19 mouse cellular contexts compared by ENCODE assay signal in the genomic region with DNA sequence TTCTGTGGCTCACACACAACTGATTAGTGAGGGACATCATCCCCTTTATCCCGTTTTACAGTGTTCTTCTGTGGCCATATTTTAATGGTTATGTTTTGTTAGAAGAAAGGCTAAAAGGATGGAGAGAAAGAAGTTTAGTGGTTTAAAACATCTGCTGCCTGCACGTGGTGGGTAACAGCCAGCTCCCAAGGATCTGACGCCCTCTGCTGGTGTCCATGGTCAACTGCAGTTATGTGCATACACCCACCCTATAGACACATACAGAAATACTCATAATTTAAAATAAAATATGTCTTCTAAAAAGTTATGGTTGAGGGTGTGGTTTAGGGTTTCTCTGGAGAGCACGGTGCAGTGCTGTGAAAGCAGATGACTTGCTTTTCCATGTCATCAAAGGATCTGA. TPM values are rescaled to one million over a fixed set of nuclear protein-coding genes. Genes with fewer than 3 reads are reported as not detected.
A peak's percentile ranks its signal among the peaks of the same experiment; 100 is the strongest.
DNase-seq lines count a peak whose midpoint lies in the region; ATAC-seq and TF ChIP-seq lines count a peak whose summit lies in the region.
"Had no signal": no experiment of that assay in that cellular context is flagged by ENCODE, and none has a peak within 500 bp of the region (broad histone marks: within the 10 kb centered on the region; RNA-seq: fewer than 3 reads in every experiment).

No protein-coding gene starts in this region.

- H3K27ac ChIP-seq in embryonic facial prominence, embryonic 13.5 days, result no peak overlapping the region
- H3K27ac ChIP-seq in embryonic facial prominence, embryonic 10.5 days (replicated peaks), result no peak overlapping the region
- no peak overlapping the region for H3K27ac ChIP-seq in layer of hippocampus, adult 2 months
- H3K27ac ChIP-seq: forebrain, embryonic 12.5 days; heart, embryonic 15.5 days; hindbrain, embryonic 10.5 days; stomach, embryonic 15.5 days had no signal

- peak; percentile 34; the same call in 1 of the 2 replicates for ATAC-seq in embryonic facial prominence, embryonic 13.5 days (ENCODE audit: insufficient number of reproducible peaks, insufficient read depth, low FRiP score, low TSS enrichment, low read depth)
- ATAC-seq: midbrain, embryonic 16.5 days had no signal

- peak; percentile 39 for TF ChIP-seq CTCF in layer of hippocampus, adult 2 months (conservative IDR thresholded peaks at IDR 0.05)
- peak; percentile 65 for TF ChIP-seq CTCF in E14TG2a.4 (conservative IDR thresholded peaks at IDR 0.05; ENCODE audit: low read length)

- H3K27me3 ChIP-seq in embryonic facial prominence, embryonic 13.5 days, result peaks cover 74% of the 10 kb centered on the region
- H3K27me3 ChIP-seq in embryonic facial prominence, embryonic 10.5 days (replicated peaks; ENCODE audit: low read depth, poor library complexity, severe bottlenecking), result peaks cover 60% of the 10 kb centered on the region
- H3K27me3 ChIP-seq in E14TG2a.4 (ENCODE audit: insufficient read depth, low read length), result peaks cover 52% of the 10 kb centered on the region

- no peak for DNase-seq in embryonic facial prominence, embryonic 10.5 days (ENCODE audit: low spot score)
- DNase-seq in layer of hippocampus, adult 2 months (ENCODE audit: low spot score in 2 of 2), result no peak
- no peak for DNase-seq in layer of hippocampus, adult 11-12 months (ENCODE audit: low spot score)
- peak; percentile 34 for DNase-seq in ZHBTc4 (ENCODE audit: low read depth, low spot score)
- no peak for DNase-seq in thymus, postnatal 4 days
- DNase-seq in adrenal gland, adult (ENCODE audit: inconsistent age in 2 of 2, low spot score in 1 of 2), result no peak
- DNase-seq: adrenal gland, postnatal 10 days; embryo, embryonic 11 days; kidney, adult 8-10 months; lung, postnatal 36 days had no signal

- H3K4me1 ChIP-seq in embryonic facial prominence, embryonic 13.5 days, result peaks cover 38% of the 10 kb centered on the region
- peaks cover 26% of the 10 kb centered on the region for H3K4me1 ChIP-seq in embryonic facial prominence, embryonic 10.5 days
- H3K4me1 ChIP-seq in E14TG2a.4 (replicated peaks; ENCODE audit: low read depth, low read length), result peaks cover 11% of the 10 kb centered on the region

- no peaks in the 10 kb centered on the region for H3K9me3 ChIP-seq in embryonic facial prominence, embryonic 13.5 days
- H3K9me3 ChIP-seq in embryonic facial prominence, embryonic 10.5 days, result no peaks in the 10 kb centered on the region
- peaks cover 13% of the 10 kb centered on the region; the same call in 1 of the 2 replicates for H3K9me3 ChIP-seq in E14TG2a.4 (ENCODE audit: low read length)
- H3K9me3 ChIP-seq: forebrain, embryonic 12.5 days; heart, embryonic 15.5 days; hindbrain, embryonic 10.5 days; stomach, embryonic 15.5 days had no signal

- H3K4me3 ChIP-seq in embryonic facial prominence, embryonic 13.5 days, result no peak overlapping the region
- no peak overlapping the region for H3K4me3 ChIP-seq in embryonic facial prominence, embryonic 10.5 days
- no peak overlapping the region for H3K4me3 ChIP-seq in layer of hippocampus, adult 2 months
- H3K4me3 ChIP-seq in E14TG2a.4 (replicated peaks; ENCODE audit: low read length), result no peak overlapping the region
- H3K4me3 ChIP-seq: forebrain, embryonic 12.5 days; heart, embryonic 15.5 days; hindbrain, embryonic 10.5 days; stomach, embryonic 15.5 days had no signal

- WGBS in embryonic facial prominence, embryonic 13.5 days, result 57% methylated on average over 4 of the region's 4 CpGs
- 76% methylated on average over 4 of the region's 4 CpGs for WGBS in embryonic facial prominence, embryonic 10.5 days

- no peak overlapping the region for H3K9ac ChIP-seq in embryonic facial prominence, embryonic 13.5 days
- H3K9ac ChIP-seq: forebrain, embryonic 12.5 days; heart, embryonic 15.5 days; stomach, embryonic 15.5 days had no signal

- H3K36me3 ChIP-seq in embryonic facial prominence, embryonic 13.5 days, result no peaks in the 10 kb centered on the region
- no peaks in the 10 kb centered on the region for H3K36me3 ChIP-seq in embryonic facial prominence, embryonic 10.5 days (replicated peaks)
- no peaks in the 10 kb centered on the region for H3K36me3 ChIP-seq in E14TG2a.4 (ENCODE audit: insufficient read depth, low read length)
- H3K36me3 ChIP-seq: forebrain, embryonic 12.5 days; heart, embryonic 15.5 days; hindbrain, embryonic 10.5 days; stomach, embryonic 15.5 days had no signal

- H3K4me2 ChIP-seq in embryonic facial prominence, embryonic 13.5 days, result no peak overlapping the region
- H3K4me2 ChIP-seq: forebrain, embryonic 12.5 days; heart, embryonic 15.5 days; stomach, embryonic 15.5 days had no signal

RNA-seq across cellular contexts. Expression of gene Adamtsl3, which starts 3.0 kb away (rescaled TPM):
- 3.8 and 7.9 TPM in 2 replicates for polyA plus RNA-seq in embryonic facial prominence, embryonic 13.5 days (2015; fragmentation: Nextera tagmentation; extraction: Ambion mirVana)
- polyA plus RNA-seq in embryonic facial prominence, embryonic 10.5 days (2016; fragmentation: Nextera tagmentation; extraction: Ambion mirVana), result 0.14 and 0.45 TPM in 2 replicates
- total RNA-seq in layer of hippocampus, adult 2 months (2021), result 1 to 10 TPM; 1.4 to 1.7 TPM
- total RNA-seq: megakaryocyte-erythroid progenitor cell, adult 5-6 weeks; neutrophil, adult 5-6 weeks had no signal
